Mouse (Mus musculus): ENCODE measurements around the gene Csnk1e. TPM values are rescaled to one million over a fixed set of nuclear protein-coding genes. Genes with fewer than 3 reads are reported as not detected.
A peak's percentile ranks its signal among the peaks of the same experiment; 100 is the strongest.

Csnk1e gene
- polyA plus RNA-seq, 1 experiment from 2014 or later: 107 TPM

- Histone ChIP-seq H3K9me3 (ENCODE audit: control insufficient read depth, low read length) (no peaks in the 10 kb centered on the region), H3K4me3 (ENCODE audit: low read length) (no peak overlapping the region), H3K9ac (ENCODE audit: low read depth, low read length) (0 out of 2 replicates have a peak overlapping the region, but pooled peaks have one; percentile 7), H3K27me3 (ENCODE audit: control insufficient read depth, insufficient read depth, low read length) (no peaks in the 10 kb centered on the region), H3K36me3 (ENCODE audit: control insufficient read depth, insufficient read depth, low read length) (no peaks in the 10 kb centered on the region), H3K27ac (ENCODE audit: low read depth, low read length) (no peak overlapping the region), H3K4me1 (ENCODE audit: control insufficient read depth, insufficient read depth, low read length) (peaks cover 18% of the 10 kb centered on the region; the same call in 1 of the 2 replicates), H3K4me2 (replicated peaks; ENCODE audit: low read depth, low read length) (no peak overlapping the region)
- no peak for ATAC-seq (ENCODE audit: low FRiP score, low TSS enrichment)
- WGBS: 71% methylated on average over 6 of the region's 6 CpGs
Observed at GRCm38 (mm10) chr15:79387081-79387480, 68.3 kb downstream of the Csnk1e start.

- no peaks in the 10 kb centered on the region for H3K9me3 ChIP-seq (ENCODE audit: control insufficient read depth, low read length)
- H3K27ac ChIP-seq (ENCODE audit: low read depth, low read length): no peak overlapping the region
- ATAC-seq (ENCODE audit: low FRiP score, low TSS enrichment): no peak
- peaks cover 15% of the 10 kb centered on the region for H3K36me3 ChIP-seq (ENCODE audit: control insufficient read depth, insufficient read depth, low read length)
- no peaks in the 10 kb centered on the region for H3K27me3 ChIP-seq (ENCODE audit: control insufficient read depth, insufficient read depth, low read length)
- H3K9ac ChIP-seq (ENCODE audit: low read depth, low read length): no peak overlapping the region
- no peak overlapping the region for H3K4me2 ChIP-seq (replicated peaks; ENCODE audit: low read depth, low read length)
- 89% methylated on average over 9 of the region's 9 CpGs for WGBS
- 0 out of 2 replicates have a peak, but pooled peaks cover 4% of the 10 kb centered on the region for H3K4me1 ChIP-seq (ENCODE audit: control insufficient read depth, insufficient read depth, low read length)
- no peak overlapping the region for H3K4me3 ChIP-seq (ENCODE audit: low read length)
Observed at GRCm38 (mm10) chr15:79381644-79382043, 73.7 kb downstream of the Csnk1e start.

- Histone ChIP-seq H3K27me3 (ENCODE audit: control insufficient read depth, insufficient read depth, low read length) (no peaks in the 10 kb centered on the region), H3K36me3 (ENCODE audit: control insufficient read depth, insufficient read depth, low read length) (peaks cover 24% of the 10 kb centered on the region), H3K9ac (ENCODE audit: low read depth, low read length) (no peak overlapping the region), H3K4me2 (replicated peaks; ENCODE audit: low read depth, low read length) (no peak overlapping the region), H3K4me1 (ENCODE audit: control insufficient read depth, insufficient read depth, low read length) (0 out of 2 replicates have a peak, but pooled peaks cover 4% of the 10 kb centered on the region), H3K9me3 (ENCODE audit: control insufficient read depth, low read length) (no peaks in the 10 kb centered on the region), H3K4me3 (ENCODE audit: low read length) (no peak overlapping the region), H3K27ac (ENCODE audit: low read depth, low read length) (no peak overlapping the region)
- 61% methylated on average over 21 of the region's 23 CpGs for WGBS
- ATAC-seq (ENCODE audit: low FRiP score, low TSS enrichment): peak; percentile 53
Observed at GRCm38 (mm10) chr15:79380468-79381444, 74.6 kb downstream of the Csnk1e start.

GRCm38 (mm10) chr15:79379658-79380057, 75.7 kb downstream of the Csnk1e start:
- ATAC-seq (ENCODE audit: low FRiP score, low TSS enrichment): no peak
- Histone ChIP-seq H3K4me3 (ENCODE audit: low read length) (no peak overlapping the region), H3K27ac (ENCODE audit: low read depth, low read length) (no peak overlapping the region), H3K9ac (ENCODE audit: low read depth, low read length) (no peak overlapping the region), H3K27me3 (ENCODE audit: control insufficient read depth, insufficient read depth, low read length) (no peaks in the 10 kb centered on the region), H3K4me2 (replicated peaks; ENCODE audit: low read depth, low read length) (no peak overlapping the region), H3K4me1 (ENCODE audit: control insufficient read depth, insufficient read depth, low read length) (0 out of 2 replicates have a peak, but pooled peaks cover 4% of the 10 kb centered on the region), H3K9me3 (ENCODE audit: control insufficient read depth, low read length) (no peaks in the 10 kb centered on the region), H3K36me3 (ENCODE audit: control insufficient read depth, insufficient read depth, low read length) (peaks cover 27% of the 10 kb centered on the region)
- WGBS: 94% methylated on average over 7 of the region's 7 CpGs

GRCm38 (mm10) chr15:79378608-79379007, 76.8 kb downstream of the Csnk1e start:
- no peak overlapping the region for H3K27ac ChIP-seq (ENCODE audit: low read depth, low read length)
- H3K27me3 ChIP-seq (ENCODE audit: control insufficient read depth, insufficient read depth, low read length): no peaks in the 10 kb centered on the region
- H3K9ac ChIP-seq (ENCODE audit: low read depth, low read length): no peak overlapping the region
- no peaks in the 10 kb centered on the region for H3K9me3 ChIP-seq (ENCODE audit: control insufficient read depth, low read length)
- 0 out of 2 replicates have a peak, but pooled peaks cover 4% of the 10 kb centered on the region for H3K4me1 ChIP-seq (ENCODE audit: control insufficient read depth, insufficient read depth, low read length)
- 95% methylated on average over 10 of the region's 10 CpGs for WGBS
- H3K36me3 ChIP-seq (ENCODE audit: control insufficient read depth, insufficient read depth, low read length): peaks cover 32% of the 10 kb centered on the region
- no peak for ATAC-seq (ENCODE audit: low FRiP score, low TSS enrichment)
- H3K4me3 ChIP-seq (ENCODE audit: low read length): no peak overlapping the region
- H3K4me2 ChIP-seq (replicated peaks; ENCODE audit: low read depth, low read length): no peak overlapping the region

GRCm38 (mm10) chr15:79377681-79378080, 77.7 kb downstream of the Csnk1e start:
- Histone ChIP-seq H3K9me3 (ENCODE audit: control insufficient read depth, low read length) (no peaks in the 10 kb centered on the region), H3K27ac (ENCODE audit: low read depth, low read length) (no peak overlapping the region), H3K36me3 (ENCODE audit: control insufficient read depth, insufficient read depth, low read length) (peaks cover 36% of the 10 kb centered on the region), H3K9ac (ENCODE audit: low read depth, low read length) (no peak overlapping the region), H3K27me3 (ENCODE audit: control insufficient read depth, insufficient read depth, low read length) (no peaks in the 10 kb centered on the region), H3K4me2 (replicated peaks; ENCODE audit: low read depth, low read length) (no peak overlapping the region), H3K4me3 (ENCODE audit: low read length) (no peak overlapping the region), H3K4me1 (ENCODE audit: control insufficient read depth, insufficient read depth, low read length) (0 out of 2 replicates have a peak, but pooled peaks cover 4% of the 10 kb centered on the region)
- ATAC-seq (ENCODE audit: low FRiP score, low TSS enrichment): no peak
- 76% methylated on average over 6 of the region's 6 CpGs for WGBS

- H3K27ac ChIP-seq (ENCODE audit: low read depth, low read length): no peak overlapping the region
- peaks cover 43% of the 10 kb centered on the region for H3K36me3 ChIP-seq (ENCODE audit: control insufficient read depth, insufficient read depth, low read length)
- no peaks in the 10 kb centered on the region for H3K9me3 ChIP-seq (ENCODE audit: control insufficient read depth, low read length)
- H3K4me2 ChIP-seq (replicated peaks; ENCODE audit: low read depth, low read length): no peak overlapping the region
- no peak overlapping the region for H3K9ac ChIP-seq (ENCODE audit: low read depth, low read length)
- no peak overlapping the region for H3K4me3 ChIP-seq (ENCODE audit: low read length)
- no peak for ATAC-seq (ENCODE audit: low FRiP score, low TSS enrichment)
- H3K4me1 ChIP-seq (ENCODE audit: control insufficient read depth, insufficient read depth, low read length): peaks cover 13% of the 10 kb centered on the region
- 43% methylated on average over 3 of the region's 3 CpGs for WGBS
- H3K27me3 ChIP-seq (ENCODE audit: control insufficient read depth, insufficient read depth, low read length): no peaks in the 10 kb centered on the region
Observed at GRCm38 (mm10) chr15:79374760-79375159, 80.6 kb downstream of the Csnk1e start.

- ATAC-seq (ENCODE audit: low FRiP score, low TSS enrichment): no peak
- Histone ChIP-seq H3K36me3 (ENCODE audit: control insufficient read depth, insufficient read depth, low read length) (peaks cover 31% of the 10 kb centered on the region), H3K9ac (ENCODE audit: low read depth, low read length) (no peak overlapping the region), H3K27me3 (ENCODE audit: control insufficient read depth, insufficient read depth, low read length) (no peaks in the 10 kb centered on the region), H3K4me1 (ENCODE audit: control insufficient read depth, insufficient read depth, low read length) (peaks cover 29% of the 10 kb centered on the region), H3K4me3 (ENCODE audit: low read length) (no peak overlapping the region), H3K4me2 (replicated peaks; ENCODE audit: low read depth, low read length) (no peak overlapping the region), H3K9me3 (ENCODE audit: control insufficient read depth, low read length) (no peaks in the 10 kb centered on the region), H3K27ac (ENCODE audit: low read depth, low read length) (no peak overlapping the region)
- WGBS: 82% methylated on average over 7 of the region's 7 CpGs
Observed at GRCm38 (mm10) chr15:79370281-79370843, 85.0 kb downstream of the Csnk1e start.
